Mouse (Mus musculus): ENCODE data around the gene Xylt2.

DNA sequence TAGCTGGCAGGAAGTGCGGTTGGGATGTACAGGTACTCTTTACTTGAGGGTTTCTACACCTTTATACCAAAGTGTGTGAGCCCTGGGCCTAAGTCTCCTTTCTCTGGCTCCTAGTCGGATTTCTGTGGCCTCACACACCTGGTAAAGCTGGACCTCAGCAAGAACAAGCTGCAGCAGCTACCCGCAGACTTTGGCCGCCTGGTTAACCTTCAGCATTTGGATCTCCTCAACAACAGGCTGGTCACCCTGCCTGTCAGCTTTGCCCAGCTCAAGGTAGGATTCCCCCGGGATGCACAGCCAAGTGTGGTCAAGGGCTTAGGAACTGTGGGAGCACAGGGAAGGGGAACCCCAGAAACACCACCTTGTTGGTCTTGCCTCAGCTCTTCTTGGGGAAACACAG lies 42.9 kb downstream of the Xylt2 start:
- TF ChIP-seq POLR2A (IDR thresholded peaks at IDR 0.05; ENCODE audit: borderline replicate concordance, low read depth, low read length) (no peak), CTCF (IDR thresholded peaks at IDR 0.05; ENCODE audit: low read depth, low read length) (no peak)
